Mouse (Mus musculus): ENCODE data around the gene Pld3.
"Not testable (repeated sequence)": the region's sequence is repeated elsewhere in the genome, so short reads cannot be mapped to it uniquely, and the experiment has no call there.

Pld3 gene

GRCm38 (mm10) chr7:27523805-27524204, 29.2 kb downstream of the Pld3 start:
- no peak for DNase-seq (ENCODE audit: low spot score)

DNA sequence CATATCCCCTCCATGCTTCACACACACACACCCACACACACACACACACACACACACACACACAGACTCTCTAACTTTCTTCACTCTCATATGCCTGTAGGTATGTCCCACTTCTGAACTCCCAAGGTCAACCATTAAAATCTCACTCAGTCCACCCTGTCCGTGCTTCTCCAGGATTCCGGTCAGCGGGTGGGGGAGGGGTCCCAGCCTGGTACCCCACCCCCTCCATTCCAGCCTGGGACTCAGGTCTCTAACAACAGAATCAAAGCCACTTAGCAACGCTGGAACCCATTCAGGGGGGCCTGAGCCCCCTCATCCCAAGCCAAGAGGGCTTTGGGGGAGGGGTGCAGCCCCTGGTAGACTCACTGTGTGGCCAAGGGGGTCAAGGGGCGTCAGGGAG, 30.1 kb downstream of the Pld3 start, which contains the start of gene Hipk4:
Gene Hipk4 (plus strand): TSS at position 301 of the 400 bp plus-strand sequence.
- no peak for DNase-seq (ENCODE audit: low spot score)

DNA sequence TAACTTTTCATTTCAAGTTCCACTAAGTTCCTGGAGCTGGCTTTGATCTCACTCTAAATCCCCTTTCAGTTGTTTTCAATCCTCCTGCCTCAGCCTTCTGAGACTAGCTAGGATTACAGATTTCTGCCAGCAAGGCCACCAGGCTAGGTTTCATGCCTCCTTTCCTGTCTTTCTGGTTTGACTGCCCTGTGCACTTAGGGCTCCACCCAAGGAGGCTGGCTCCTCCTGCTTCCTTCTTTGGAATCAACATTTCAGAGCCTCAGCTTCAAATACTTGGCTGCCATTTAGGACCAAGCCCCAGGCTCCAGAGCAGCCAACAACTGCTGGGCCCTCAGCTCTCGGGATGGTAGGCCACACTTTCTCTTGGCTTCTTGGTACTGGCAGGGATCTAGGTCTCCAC, 32.4 kb downstream of the Pld3 start:
- DNase-seq (ENCODE audit: low spot score): no peak

GRCm38 (mm10) chr7:27520104-27520503, 32.9 kb downstream of the Pld3 start:
- DNase-seq (ENCODE audit: low spot score): no peak

- DNase-seq (ENCODE audit: low spot score): no peak
These were observed 34.7 kb downstream of the Pld3 start for GRCm38 (mm10) chr7:27518314-27518713.

- no peak for DNase-seq (ENCODE audit: low spot score)
These were observed 38.1 kb downstream of the Pld3 start for GRCm38 (mm10) chr7:27514961-27515360.

DNA sequence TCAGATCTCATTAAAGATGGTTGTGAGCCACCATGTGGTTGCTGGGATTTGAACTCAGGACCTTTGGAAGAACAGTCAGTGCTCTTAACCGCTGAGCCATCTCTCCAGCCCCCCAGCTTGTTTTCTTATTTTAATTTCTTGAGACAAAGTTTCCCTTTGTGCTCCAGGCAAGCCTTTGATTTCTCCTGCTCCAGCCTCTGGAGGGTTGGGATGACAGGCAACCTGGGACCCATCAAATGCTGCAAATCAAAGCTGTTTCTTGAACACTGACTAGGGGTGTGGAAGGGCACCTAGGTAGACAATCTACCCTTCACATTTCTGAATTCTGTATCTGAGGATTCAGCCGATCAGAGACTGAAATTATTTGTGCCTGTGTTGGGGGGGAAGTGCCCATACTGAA, 42.2 kb downstream of the Pld3 start:
- no peak for DNase-seq (ENCODE audit: low spot score)

- DNase-seq (ENCODE audit: low spot score): peak; percentile 80
These were observed 44.4 kb downstream of the Pld3 start for GRCm38 (mm10) chr7:27508648-27509005.

GRCm38 (mm10) chr7:27507711-27508647, 45.0 kb downstream of the Pld3 start:
- DNase-seq (ENCODE audit: low spot score): peak; percentile 98

- DNase-seq (ENCODE audit: low spot score): peak; percentile 25
These were observed 46.1 kb downstream of the Pld3 start for GRCm38 (mm10) chr7:27506765-27507370.

DNA sequence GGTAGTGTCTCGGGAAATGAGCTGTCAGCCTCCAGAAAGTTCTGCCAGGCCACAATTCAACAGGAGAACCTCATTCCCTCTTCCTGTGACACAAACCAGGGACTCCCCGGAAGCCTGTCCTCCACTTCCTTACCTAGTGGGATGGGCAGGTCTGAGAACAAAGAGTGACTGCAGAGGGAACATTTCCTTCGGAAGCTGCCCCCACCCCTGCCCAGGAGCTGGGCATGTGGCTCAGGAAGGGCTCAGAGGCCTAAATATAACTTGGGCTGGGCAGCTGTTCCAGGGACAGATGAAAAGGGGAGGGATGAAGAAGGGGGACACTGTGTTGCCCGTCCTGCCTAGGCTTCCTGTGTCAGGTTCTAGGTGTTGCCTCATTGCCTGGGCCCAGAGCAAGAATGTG, 51.4 kb downstream of the Pld3 start:
- no peak for DNase-seq (ENCODE audit: low spot score)

GRCm38 (mm10) chr7:27499036-27499435, 54.0 kb downstream of the Pld3 start, which contains the start of gene Prx:
TSS of gene Prx (plus strand) at chr7:27499324.
- DNase-seq (ENCODE audit: low spot score): no peak

DNA sequence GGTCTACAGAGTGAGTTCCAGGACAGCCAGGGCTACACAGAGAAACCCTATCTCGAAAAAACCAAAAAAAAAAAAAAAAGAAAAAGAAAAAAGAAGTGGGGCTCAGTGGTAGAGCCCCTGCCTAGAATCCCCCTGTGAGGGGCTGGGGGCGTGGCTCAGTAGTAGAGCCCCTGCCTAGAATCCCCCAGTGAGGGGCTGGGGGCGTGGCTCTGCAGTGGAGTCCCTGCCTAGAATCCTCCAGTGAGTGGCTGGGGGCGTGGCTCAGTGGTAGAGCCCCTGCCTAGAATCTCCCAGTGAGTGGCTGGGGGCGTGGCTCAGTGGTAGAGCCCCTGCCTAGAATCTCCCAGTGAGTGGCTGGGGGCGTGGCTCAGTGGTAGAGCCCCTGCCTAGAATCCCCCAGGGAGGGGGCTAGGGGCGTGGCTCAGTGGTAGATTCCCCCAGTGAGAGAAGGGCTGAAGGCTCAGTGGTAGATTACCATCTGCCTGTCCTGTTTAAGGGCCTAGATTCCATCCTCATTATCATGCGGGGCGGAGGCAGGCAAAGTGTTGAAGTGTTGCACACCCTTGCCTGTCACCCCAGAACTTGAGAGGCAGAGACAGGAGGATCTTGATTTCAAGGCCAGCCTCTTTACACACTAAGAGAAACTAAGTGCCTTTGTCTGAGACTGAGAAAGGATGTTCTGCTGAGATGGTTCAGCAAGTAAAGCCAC, 58.2 kb downstream of the Pld3 start:
- not testable (repeated sequence) for DNase-seq (ENCODE audit: low spot score)

- no peak for DNase-seq (ENCODE audit: low spot score)
These were observed 59.6 kb downstream of the Pld3 start for GRCm38 (mm10) chr7:27493450-27493849.

DNA sequence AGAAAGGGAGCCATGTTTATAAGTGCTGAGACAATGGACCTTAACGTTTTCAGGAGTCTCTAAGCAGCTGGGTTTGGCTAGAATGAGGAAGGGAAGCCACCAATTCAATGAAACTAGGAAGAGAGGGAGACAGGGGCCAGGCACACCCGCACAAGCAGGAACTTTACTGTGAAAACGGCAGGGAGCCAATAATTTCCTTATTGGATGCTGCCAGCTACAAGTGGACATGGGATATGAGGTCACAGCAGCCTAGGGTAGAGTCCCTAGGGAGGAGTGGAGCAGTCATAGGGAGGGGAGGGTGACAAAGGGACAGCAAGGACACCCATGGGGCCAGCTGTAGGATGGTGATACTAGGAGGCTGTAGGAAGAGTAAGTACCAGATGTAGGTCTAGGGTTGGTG, 60.0 kb downstream of the Pld3 start:
- no peak for DNase-seq (ENCODE audit: low spot score)

- DNase-seq (ENCODE audit: low spot score): no peak
These were observed 61.2 kb downstream of the Pld3 start for GRCm38 (mm10) chr7:27491856-27492255.

DNA sequence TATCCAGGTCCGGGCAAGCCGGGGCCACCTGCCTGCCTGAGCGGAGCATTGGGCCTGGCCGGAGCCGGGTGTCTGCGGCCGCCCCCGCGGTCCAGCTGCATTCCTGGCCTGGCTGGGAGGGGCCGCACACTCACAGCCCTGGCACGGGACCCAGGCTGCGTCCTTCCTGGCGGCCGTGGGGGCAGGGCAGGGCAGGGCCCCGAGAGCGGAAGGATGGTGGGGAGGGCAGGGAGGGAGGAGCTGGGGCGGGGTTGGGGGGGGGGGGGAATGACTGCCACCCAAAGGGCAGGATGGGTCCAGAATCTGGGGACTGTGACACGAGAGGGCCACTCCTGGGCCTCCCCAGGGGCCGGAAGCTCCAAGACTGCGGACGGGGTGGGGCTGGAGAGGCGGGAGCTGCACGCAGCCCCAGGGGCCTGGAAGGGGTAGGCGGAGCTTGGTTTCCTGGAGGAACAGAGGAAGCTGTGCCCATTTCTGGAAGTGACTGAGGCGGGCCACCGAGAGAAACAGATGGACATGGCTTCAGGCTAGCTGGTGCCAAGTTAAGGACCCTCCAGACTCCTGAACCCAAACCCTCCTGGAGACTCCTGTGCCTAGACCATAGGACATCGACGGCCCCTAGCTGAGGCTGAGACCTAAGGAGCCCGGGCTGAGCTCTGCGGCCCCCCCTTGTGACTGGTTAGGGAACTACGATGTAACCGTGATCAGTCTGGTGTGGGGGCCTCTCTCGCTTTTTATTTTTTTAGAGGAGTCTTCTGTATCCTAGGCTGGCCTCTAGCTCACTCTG, 62.3 kb downstream of the Pld3 start:
- DNase-seq (ENCODE audit: low spot score): peak; percentile 86

DNA sequence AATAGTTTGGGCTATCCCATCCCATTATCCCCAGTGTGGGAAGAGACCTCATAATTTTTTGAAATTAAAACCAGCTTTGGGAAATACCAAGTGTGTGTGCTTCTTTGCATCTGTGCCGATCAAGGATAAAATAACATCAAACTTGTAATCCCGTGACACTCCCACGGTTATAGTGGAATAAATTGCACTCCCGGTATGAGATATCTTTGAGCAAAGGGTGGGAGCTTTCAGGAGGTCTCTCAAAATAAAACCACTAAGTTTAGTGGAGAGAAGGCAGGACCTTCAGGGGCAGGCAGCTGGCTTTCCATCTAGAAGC, 62.8 kb downstream of the Pld3 start:
- DNase-seq (ENCODE audit: low spot score): no peak

- DNase-seq (ENCODE audit: low spot score): no peak
These were observed 63.6 kb downstream of the Pld3 start for GRCm38 (mm10) chr7:27489270-27489869.

GRCm38 (mm10) chr7:27487740-27488268, 65.2 kb downstream of the Pld3 start:
- DNase-seq (ENCODE audit: low spot score): peak; percentile 43
